Mouse (Mus musculus): ENCODE data around the gene Sorl1. TPM values are rescaled to one million over a fixed set of nuclear protein-coding genes. Genes with fewer than 3 reads are reported as not detected.

Sorl1 gene
- 4.5 and 6.3 TPM in 2 replicates for polyA plus RNA-seq (2015; fragmentation: Nextera tagmentation; extraction: Ambion mirVana)

- DNase-seq (ENCODE audit: low spot score), result peak; percentile 68
Measured at GRCm38 (mm10) chr9:42123713-42124576, at the start of gene Sorl1. Gene Sorl1, minus strand, starts transcription at chr9:42124297.

GRCm38 (mm10) chr9:42173781-42174180 is 49.7 kb upstream of the Sorl1 start:
- no peak for DNase-seq (ENCODE audit: low spot score)

GRCm38 (mm10) chr9:42169491-42169890 is 45.4 kb upstream of the Sorl1 start:
- DNase-seq (ENCODE audit: low spot score), result no peak

- DNase-seq (ENCODE audit: low spot score), result no peak
Measured at GRCm38 (mm10) chr9:42169025-42169424, 44.9 kb upstream of the Sorl1 start.

- DNase-seq (ENCODE audit: low spot score), result no peak
Measured at GRCm38 (mm10) chr9:42164930-42165329, 40.8 kb upstream of the Sorl1 start.

- DNase-seq (ENCODE audit: low spot score), result no peak
Measured at GRCm38 (mm10) chr9:42163011-42163410, 38.9 kb upstream of the Sorl1 start.

GRCm38 (mm10) chr9:42159376-42159775 is 35.3 kb upstream of the Sorl1 start:
- DNase-seq (ENCODE audit: low spot score), result no peak

- peak; percentile 63 for DNase-seq (ENCODE audit: low spot score)
Measured at GRCm38 (mm10) chr9:42158652-42159051, 34.6 kb upstream of the Sorl1 start.

- no peak for DNase-seq (ENCODE audit: low spot score)
Measured at GRCm38 (mm10) chr9:42157981-42158380, 33.9 kb upstream of the Sorl1 start.

- no peak for DNase-seq (ENCODE audit: low spot score)
Measured at GRCm38 (mm10) chr9:42156566-42156965, 32.5 kb upstream of the Sorl1 start.

DNA sequence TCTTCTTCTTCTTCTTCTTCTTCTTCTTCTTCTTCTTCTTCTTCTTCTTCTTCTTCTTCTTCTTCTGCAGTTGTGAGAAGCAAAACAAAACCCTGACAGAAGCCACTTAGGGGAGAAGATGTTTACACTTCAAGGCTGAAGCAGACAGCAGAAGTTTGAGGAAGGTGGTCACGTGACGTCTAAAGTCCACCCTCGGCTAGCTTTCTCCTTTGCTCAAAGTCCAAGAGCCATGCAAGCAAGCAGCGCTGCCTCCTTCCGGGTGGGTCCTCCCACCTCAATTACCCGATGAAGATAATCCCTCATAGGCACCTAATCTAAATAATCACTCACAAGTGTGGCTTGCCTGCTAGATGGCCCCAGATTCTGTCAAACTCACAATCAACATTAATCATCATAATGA is 30.6 kb upstream of the Sorl1 start:
- no peak for DNase-seq (ENCODE audit: low spot score)

GRCm38 (mm10) chr9:42148816-42149215 is 24.7 kb upstream of the Sorl1 start:
- no peak for DNase-seq (ENCODE audit: low spot score)

- DNase-seq (ENCODE audit: low spot score), result no peak
Measured at GRCm38 (mm10) chr9:42148036-42148435, 23.9 kb upstream of the Sorl1 start.

- no peak for DNase-seq (ENCODE audit: low spot score)
Measured at GRCm38 (mm10) chr9:42146463-42146862, 22.4 kb upstream of the Sorl1 start.

- peak; percentile 76 for DNase-seq (ENCODE audit: low spot score)
Measured at GRCm38 (mm10) chr9:42141549-42142210, 17.6 kb upstream of the Sorl1 start.

DNA sequence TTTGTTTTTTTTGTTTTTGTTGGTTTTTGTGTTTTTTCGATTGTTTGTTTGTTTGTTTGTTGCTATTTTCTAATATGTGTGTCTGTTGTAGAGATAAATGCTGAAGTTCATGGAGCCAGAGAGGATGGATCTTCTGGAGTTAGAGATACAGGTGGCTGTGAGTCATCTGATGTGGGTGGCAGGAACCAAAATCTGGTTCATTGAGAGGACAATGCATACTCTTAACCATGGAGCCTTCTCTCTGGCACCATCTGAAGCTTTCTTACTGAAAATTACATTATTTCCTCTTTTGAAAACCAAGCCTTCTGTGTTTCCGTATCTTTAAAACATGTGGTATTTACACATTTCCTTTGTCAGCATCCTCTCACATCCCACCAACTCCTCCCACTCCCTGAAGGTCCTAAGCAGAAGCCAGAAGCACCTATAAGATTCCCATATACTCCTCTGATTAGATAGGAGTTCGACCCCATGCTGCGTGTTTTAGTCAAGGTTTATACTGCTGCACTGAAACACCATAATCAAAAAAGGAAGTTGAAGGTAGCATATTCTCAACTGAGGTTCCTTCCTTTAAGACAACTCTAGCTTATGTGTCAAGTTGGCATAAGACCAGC is 14.3 kb upstream of the Sorl1 start:
- DNase-seq (ENCODE audit: low spot score), result no peak

DNA sequence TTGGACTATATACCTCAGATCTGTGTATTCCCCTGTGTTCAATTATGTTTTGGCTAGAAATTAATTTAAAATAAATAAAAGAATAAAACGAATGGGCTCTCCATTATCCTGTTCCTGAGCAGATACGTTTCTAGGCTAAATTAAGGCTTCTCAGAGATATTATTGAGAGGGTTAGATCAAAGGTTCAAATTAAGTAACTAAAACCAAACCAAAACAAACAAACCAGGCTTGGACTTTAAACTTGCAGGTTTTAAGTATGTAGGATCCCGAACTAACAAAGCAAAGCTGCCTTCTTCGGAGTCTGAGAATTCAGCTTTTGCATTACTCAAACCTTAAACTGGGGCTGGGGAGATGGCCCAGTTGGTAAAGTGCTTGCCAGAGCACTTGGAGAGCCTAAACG is 13.5 kb upstream of the Sorl1 start:
- no peak for DNase-seq (ENCODE audit: low spot score)

DNA sequence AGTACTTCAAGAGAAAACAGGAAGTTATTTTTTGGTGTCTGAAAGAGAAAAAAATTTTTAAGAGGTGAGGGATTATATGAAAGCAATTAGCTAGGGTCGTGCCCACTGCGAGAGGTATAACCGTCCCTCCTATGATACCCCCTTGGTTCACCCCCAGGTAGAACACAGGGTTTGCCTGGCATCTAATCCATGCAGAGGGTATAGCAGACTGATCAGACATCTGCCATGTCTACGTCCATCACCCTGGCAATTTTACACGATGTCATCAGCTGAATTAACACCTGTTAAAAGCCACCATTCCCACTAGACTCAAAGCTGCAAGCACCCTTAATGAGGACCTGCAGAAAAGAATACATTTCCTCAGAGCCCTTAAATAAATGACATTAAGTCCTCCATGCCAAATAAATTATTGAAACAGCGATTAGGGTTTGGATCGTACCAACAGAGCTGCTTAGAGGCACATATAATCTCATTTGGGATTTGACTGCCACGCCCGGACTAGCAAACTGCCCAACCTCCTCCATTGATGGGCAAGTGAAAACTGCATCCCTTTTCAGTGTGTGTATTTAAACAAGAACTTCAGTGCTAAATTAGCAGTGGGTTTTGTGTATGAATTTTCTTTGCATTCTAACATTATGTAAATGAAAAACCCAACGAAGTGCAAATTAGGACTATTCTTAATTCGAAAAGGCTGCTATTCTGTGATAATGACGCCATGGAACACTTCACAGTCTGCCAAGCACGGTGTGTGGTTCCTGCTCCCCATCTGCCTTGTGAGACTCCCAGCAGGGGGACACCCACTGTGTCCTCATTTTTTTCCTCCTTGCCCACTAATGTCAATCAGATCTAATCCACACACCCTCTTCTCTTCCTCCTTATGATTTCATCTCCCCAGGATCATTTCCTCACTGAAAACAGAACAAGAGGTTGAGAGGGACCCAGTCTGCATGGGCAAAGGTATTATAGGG is 7.0 kb upstream of the Sorl1 start:
- DNase-seq (ENCODE audit: low spot score), result no peak

DNA sequence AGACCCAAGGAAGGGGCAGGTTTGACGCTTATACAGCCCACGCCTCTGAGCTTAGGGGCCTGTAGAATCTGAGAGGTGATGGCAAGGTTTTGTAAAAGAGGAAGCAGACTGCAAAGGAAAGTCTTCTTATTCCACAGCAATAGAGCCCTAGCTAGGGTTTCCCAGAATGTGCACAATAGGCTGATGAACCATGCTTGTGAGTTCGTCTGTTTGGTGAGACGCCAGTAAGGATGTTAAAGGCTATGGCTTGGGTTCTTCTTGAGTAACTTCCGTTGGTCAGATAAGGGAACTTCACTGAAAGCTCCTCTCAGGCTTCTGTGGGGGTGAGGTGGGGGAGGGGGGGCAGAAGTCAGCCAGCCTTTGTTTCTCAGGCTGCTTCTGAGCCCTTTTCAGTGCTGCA is 3.9 kb upstream of the Sorl1 start:
- no peak for DNase-seq (ENCODE audit: low spot score)

GRCm38 (mm10) chr9:42125262-42125982 is 1.3 kb upstream of the Sorl1 start:
- no peak for DNase-seq (ENCODE audit: low spot score)

All from thymus, postnatal 0 days (tissue).